Mouse (Mus musculus): Measurements from ENCODE around the gene Dnajc16.

Dnajc16 gene

GRCm38 (mm10) chr4:141752076-141752421 is 38.7 kb downstream of the Dnajc16 start:
- Histone ChIP-seq H3K9me3 (ENCODE audit: low read length) (no peaks in the 10 kb centered on the region), H3K4me3 (replicated peaks; ENCODE audit: low read length) (peak overlapping the region; percentile 24; the same call in 1 of the 2 replicates), H3K36me3 (ENCODE audit: insufficient read depth, low read length) (no peaks in the 10 kb centered on the region), H3K27me3 (ENCODE audit: insufficient read depth, low read length) (no peaks in the 10 kb centered on the region), H3K4me1 (replicated peaks; ENCODE audit: low read depth, low read length) (peaks cover 33% of the 10 kb centered on the region)
- TF ChIP-seq NANOG (IDR thresholded peaks at IDR 0.05; ENCODE audit: borderline replicate concordance, low read length), result no peak
- no peak for TF ChIP-seq CTCF (conservative IDR thresholded peaks at IDR 0.05; ENCODE audit: low read length)
- TF ChIP-seq POU5F1 (IDR thresholded peaks at IDR 0.05; ENCODE audit: borderline replicate concordance, low read length), result no peak

GRCm38 (mm10) chr4:141751419-141752075 is 39.2 kb downstream of the Dnajc16 start:
- no peaks in the 10 kb centered on the region for H3K36me3 ChIP-seq (ENCODE audit: insufficient read depth, low read length)
- no peaks in the 10 kb centered on the region for H3K9me3 ChIP-seq (ENCODE audit: low read length)
- no peaks in the 10 kb centered on the region; the same call in 1 of the 2 replicates for H3K27me3 ChIP-seq (ENCODE audit: insufficient read depth, low read length)
- peaks cover 38% of the 10 kb centered on the region for H3K4me1 ChIP-seq (replicated peaks; ENCODE audit: low read depth, low read length)
- peak overlapping the region; percentile 24; the same call in 1 of the 2 replicates for H3K4me3 ChIP-seq (replicated peaks; ENCODE audit: low read length)
- TF ChIP-seq CTCF (conservative IDR thresholded peaks at IDR 0.05; ENCODE audit: low read length) (no peak), POU5F1 (IDR thresholded peaks at IDR 0.05; ENCODE audit: borderline replicate concordance, low read length) (no peak), NANOG (IDR thresholded peaks at IDR 0.05; ENCODE audit: borderline replicate concordance, low read length) (no peak)

GRCm38 (mm10) chr4:141750826-141751225 is 39.9 kb downstream of the Dnajc16 start:
- H3K36me3 ChIP-seq (ENCODE audit: insufficient read depth, low read length), result no peaks in the 10 kb centered on the region
- no peaks in the 10 kb centered on the region for H3K9me3 ChIP-seq (ENCODE audit: low read length)
- H3K4me1 ChIP-seq (replicated peaks; ENCODE audit: low read depth, low read length), result peaks cover 41% of the 10 kb centered on the region
- TF ChIP-seq CTCF (conservative IDR thresholded peaks at IDR 0.05; ENCODE audit: low read length), result no peak
- no peak for TF ChIP-seq POU5F1 (IDR thresholded peaks at IDR 0.05; ENCODE audit: borderline replicate concordance, low read length)
- no peak for TF ChIP-seq NANOG (IDR thresholded peaks at IDR 0.05; ENCODE audit: borderline replicate concordance, low read length)
- H3K4me3 ChIP-seq (replicated peaks; ENCODE audit: low read length), result no peak overlapping the region
- no peaks in the 10 kb centered on the region; the same call in 1 of the 2 replicates for H3K27me3 ChIP-seq (ENCODE audit: insufficient read depth, low read length)

GRCm38 (mm10) chr4:141749557-141749956 is 41.2 kb downstream of the Dnajc16 start:
- Histone ChIP-seq H3K4me3 (replicated peaks; ENCODE audit: low read length) (no peak overlapping the region), H3K27me3 (ENCODE audit: insufficient read depth, low read length) (no peaks in the 10 kb centered on the region; the same call in 1 of the 2 replicates), H3K9me3 (ENCODE audit: low read length) (no peaks in the 10 kb centered on the region), H3K36me3 (ENCODE audit: insufficient read depth, low read length) (no peaks in the 10 kb centered on the region), H3K4me1 (replicated peaks; ENCODE audit: low read depth, low read length) (peaks cover 47% of the 10 kb centered on the region)
- TF ChIP-seq CTCF (conservative IDR thresholded peaks at IDR 0.05; ENCODE audit: low read length), result no peak
- TF ChIP-seq POU5F1 (IDR thresholded peaks at IDR 0.05; ENCODE audit: borderline replicate concordance, low read length), result no peak
- no peak for TF ChIP-seq NANOG (IDR thresholded peaks at IDR 0.05; ENCODE audit: borderline replicate concordance, low read length)

GRCm38 (mm10) chr4:141746578-141747346 is 44.0 kb downstream of the Dnajc16 start, which contains the start of gene Agmat:
Gene Agmat (plus strand): TSS chr4:141746672.
- H3K9me3 ChIP-seq (ENCODE audit: low read length), result 0 out of 2 replicates have a peak, but pooled peaks cover 3% of the 10 kb centered on the region
- H3K4me3 ChIP-seq (replicated peaks; ENCODE audit: low read length), result peak within 1 kb of the TSS; percentile 75
- H3K4me1 ChIP-seq (replicated peaks; ENCODE audit: low read depth, low read length), result peaks cover 47% of the 10 kb centered on the region
- H3K36me3 ChIP-seq (ENCODE audit: insufficient read depth, low read length), result no peaks in the 10 kb centered on the region
- H3K27me3 ChIP-seq (ENCODE audit: insufficient read depth, low read length), result no peaks in the 10 kb centered on the region; the same call in 1 of the 2 replicates
- TF ChIP-seq POU5F1 (IDR thresholded peaks at IDR 0.05; ENCODE audit: borderline replicate concordance, low read length) (no peak), CTCF (conservative IDR thresholded peaks at IDR 0.05; ENCODE audit: low read length) (no peak), NANOG (IDR thresholded peaks at IDR 0.05; ENCODE audit: borderline replicate concordance, low read length) (no peak)

- Histone ChIP-seq H3K36me3 (ENCODE audit: insufficient read depth, low read length) (no peaks in the 10 kb centered on the region), H3K4me3 (replicated peaks; ENCODE audit: low read length) (no peak overlapping the region), H3K4me1 (replicated peaks; ENCODE audit: low read depth, low read length) (peaks cover 37% of the 10 kb centered on the region), H3K9me3 (ENCODE audit: low read length) (0 out of 2 replicates have a peak, but pooled peaks cover 3% of the 10 kb centered on the region), H3K27me3 (ENCODE audit: insufficient read depth, low read length) (no peaks in the 10 kb centered on the region; the same call in 1 of the 2 replicates)
- TF ChIP-seq CTCF (conservative IDR thresholded peaks at IDR 0.05; ENCODE audit: low read length) (no peak), POU5F1 (IDR thresholded peaks at IDR 0.05; ENCODE audit: borderline replicate concordance, low read length) (no peak), NANOG (IDR thresholded peaks at IDR 0.05; ENCODE audit: borderline replicate concordance, low read length) (no peak)
These were observed 48.4 kb downstream of the Dnajc16 start for GRCm38 (mm10) chr4:141742381-141742780.

- TF ChIP-seq NANOG (IDR thresholded peaks at IDR 0.05; ENCODE audit: borderline replicate concordance, low read length) (no peak), POU5F1 (IDR thresholded peaks at IDR 0.05; ENCODE audit: borderline replicate concordance, low read length) (no peak), CTCF (conservative IDR thresholded peaks at IDR 0.05; ENCODE audit: low read length) (no peak)
- Histone ChIP-seq H3K36me3 (ENCODE audit: insufficient read depth, low read length) (no peaks in the 10 kb centered on the region), H3K4me1 (replicated peaks; ENCODE audit: low read depth, low read length) (peaks cover 32% of the 10 kb centered on the region), H3K27me3 (ENCODE audit: insufficient read depth, low read length) (no peaks in the 10 kb centered on the region; the same call in 1 of the 2 replicates), H3K9me3 (ENCODE audit: low read length) (0 out of 2 replicates have a peak, but pooled peaks cover 3% of the 10 kb centered on the region), H3K4me3 (replicated peaks; ENCODE audit: low read length) (no peak overlapping the region)
These were observed 48.9 kb downstream of the Dnajc16 start for GRCm38 (mm10) chr4:141741856-141742255.

- TF ChIP-seq NANOG (IDR thresholded peaks at IDR 0.05; ENCODE audit: borderline replicate concordance, low read length) (no peak), POU5F1 (IDR thresholded peaks at IDR 0.05; ENCODE audit: borderline replicate concordance, low read length) (no peak), CTCF (conservative IDR thresholded peaks at IDR 0.05; ENCODE audit: low read length) (no peak)
- Histone ChIP-seq H3K27me3 (ENCODE audit: insufficient read depth, low read length) (no peaks in the 10 kb centered on the region), H3K9me3 (ENCODE audit: low read length) (no peaks in the 10 kb centered on the region)
These were observed 52.7 kb downstream of the Dnajc16 start for GRCm38 (mm10) chr4:141738015-141738414.

More at GRCm38 (mm10) chr4:141738015-141738414, 52.7 kb downstream of the Dnajc16 start:
- no peak overlapping the region for H3K4me3 ChIP-seq (replicated peaks; ENCODE audit: low read length)
- peaks cover 32% of the 10 kb centered on the region for H3K4me1 ChIP-seq (replicated peaks; ENCODE audit: low read depth, low read length)
- H3K36me3 ChIP-seq (ENCODE audit: insufficient read depth, low read length), result no peaks in the 10 kb centered on the region

All from E14TG2a.4 (cell line).